Mouse (Mus musculus) brain, adult 2 months (tissue): ENCODE results near the gene Eps8.

Experiments
- DNase-seq: peaks from one replicate; pipeline ENCODE4 v3.0.0; 2011; ENCODE audit warnings: low read depth, low spot score

Gene Eps8

GRCm38 (mm10) chr6:137570019-137570418, 84.7 kb downstream of the Eps8 start:
- no peak for DNase-seq

GRCm38 (mm10) chr6:137569071-137569470, 85.6 kb downstream of the Eps8 start:
- no peak for DNase-seq

DNA sequence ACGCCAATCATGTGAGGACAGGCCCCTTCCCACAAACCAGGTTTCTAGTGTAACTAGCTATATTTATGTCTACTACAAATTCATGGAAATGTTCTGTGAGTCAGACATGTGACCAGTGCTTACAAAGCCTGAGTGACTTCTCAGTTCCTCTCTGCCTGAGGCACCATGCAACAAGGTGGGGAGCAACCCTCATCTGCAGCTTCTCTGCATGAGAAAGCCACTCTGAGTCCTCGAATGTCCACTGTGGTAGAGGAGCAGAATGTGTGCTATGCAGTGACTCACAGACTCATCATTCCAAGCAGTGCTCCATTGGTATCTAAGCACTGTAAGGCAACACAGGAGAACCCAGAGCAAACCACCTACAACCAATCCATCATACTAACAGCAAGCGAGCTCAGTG, 88.8 kb downstream of the Eps8 start:
- no peak for DNase-seq

GRCm38 (mm10) chr6:137565454-137565853, 89.2 kb downstream of the Eps8 start:
- no peak for DNase-seq

DNA sequence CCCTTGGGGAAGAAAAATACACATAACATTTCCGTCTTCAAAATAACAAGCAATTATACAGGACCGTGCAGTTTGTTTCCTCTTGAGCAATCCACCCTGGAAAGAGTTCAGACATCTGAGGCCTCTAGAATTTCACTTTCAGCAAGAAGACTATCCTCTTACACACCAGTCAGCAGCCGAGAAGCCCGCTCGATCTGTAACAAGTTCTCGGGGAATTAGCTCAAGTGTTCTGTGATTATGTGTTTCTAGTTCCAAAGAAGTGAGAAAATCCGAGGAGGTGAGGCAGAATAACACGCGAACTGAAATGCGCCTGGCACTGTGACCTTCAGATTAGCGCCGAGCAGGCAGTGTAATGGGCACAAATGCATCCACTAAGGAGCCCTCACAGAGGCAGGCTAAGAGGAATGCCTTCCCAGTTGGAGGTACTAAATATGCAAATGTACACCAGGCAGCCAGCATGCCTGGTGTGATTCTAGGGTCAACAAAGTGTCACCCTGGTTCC, 94.3 kb downstream of the Eps8 start:
- peak; percentile 12 for DNase-seq

- peak; percentile 69 for DNase-seq
These were observed 95.8 kb downstream of the Eps8 start for GRCm38 (mm10) chr6:137558840-137559239.

DNA sequence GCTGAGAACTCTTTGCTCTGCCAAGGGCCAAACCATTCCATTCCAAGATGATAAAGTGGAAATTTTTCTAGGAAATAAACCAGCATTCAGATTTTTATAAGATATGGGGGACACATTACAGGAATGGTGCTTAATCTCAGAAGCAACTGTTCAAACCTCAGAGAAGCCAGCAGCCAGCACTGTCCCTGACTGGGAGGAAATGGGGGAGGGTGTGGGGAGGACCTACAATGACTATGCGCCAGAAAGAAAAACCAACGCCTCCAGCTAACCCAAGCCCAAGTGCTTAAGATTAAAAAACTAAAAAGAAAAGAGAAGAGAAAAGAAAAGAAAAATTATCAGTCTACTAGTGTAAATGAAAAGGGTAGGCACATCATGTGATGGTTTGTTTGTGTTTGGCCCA, 97.0 kb downstream of the Eps8 start:
- no peak for DNase-seq

DNA sequence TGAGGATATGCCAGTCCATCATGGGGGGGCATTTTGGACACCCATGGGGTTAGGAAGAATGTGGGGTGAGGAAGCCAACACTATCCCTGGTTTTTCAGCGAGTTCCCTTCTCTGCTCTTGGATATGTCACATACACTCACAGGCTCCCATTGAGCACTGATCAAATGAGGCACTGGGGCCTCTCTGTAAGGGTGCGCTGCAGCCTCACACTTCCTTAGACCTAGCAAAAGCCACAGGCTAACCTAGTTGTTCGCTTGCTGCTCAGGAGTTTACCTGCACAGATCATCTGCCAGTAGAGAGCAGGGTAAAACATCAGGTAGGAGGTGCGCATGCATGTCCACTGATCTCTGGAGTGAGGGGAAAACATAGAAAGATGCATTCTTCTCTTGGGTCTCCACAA, 97.5 kb downstream of the Eps8 start:
- no peak for DNase-seq

DNA sequence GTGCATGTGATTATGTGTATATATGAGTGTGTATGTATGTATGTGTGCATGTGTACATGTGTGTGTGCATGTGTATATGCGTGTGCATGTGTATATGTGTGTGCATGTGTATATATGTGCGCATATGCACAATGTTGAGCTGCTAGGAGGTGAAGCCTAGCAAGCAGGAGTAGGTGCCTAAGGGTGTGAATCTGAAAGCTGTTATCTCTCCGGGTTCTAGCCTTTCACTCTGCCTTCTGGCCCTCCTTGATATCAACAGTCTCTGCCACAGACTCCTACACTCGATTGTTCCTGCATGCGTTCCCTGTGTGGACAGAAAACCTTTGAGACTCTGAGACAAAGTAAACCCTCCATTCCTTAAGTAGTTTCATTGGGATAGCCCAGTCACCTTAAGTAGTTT, 98.0 kb downstream of the Eps8 start:
- DNase-seq = no peak

DNA sequence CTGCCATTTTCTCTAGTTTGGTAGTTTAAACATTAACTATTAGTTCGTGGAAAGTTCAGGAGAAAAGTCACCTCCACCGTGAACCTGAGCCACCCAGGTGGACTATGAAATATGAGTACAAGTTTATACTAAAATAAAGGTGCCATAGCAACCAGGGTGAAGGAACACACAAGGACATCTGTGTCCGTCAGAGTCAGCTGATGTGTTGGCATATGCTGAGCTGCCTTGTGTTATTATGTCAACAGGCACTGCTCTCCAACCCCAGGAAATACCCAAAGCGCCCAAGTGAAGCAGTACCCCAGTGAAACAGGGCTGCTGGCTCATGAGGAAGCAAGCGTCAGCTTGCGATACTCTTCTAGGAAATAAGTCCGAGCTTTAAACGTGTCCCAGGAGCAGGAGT, 104.5 kb downstream of the Eps8 start:
- peak; percentile 24 for DNase-seq

DNA sequence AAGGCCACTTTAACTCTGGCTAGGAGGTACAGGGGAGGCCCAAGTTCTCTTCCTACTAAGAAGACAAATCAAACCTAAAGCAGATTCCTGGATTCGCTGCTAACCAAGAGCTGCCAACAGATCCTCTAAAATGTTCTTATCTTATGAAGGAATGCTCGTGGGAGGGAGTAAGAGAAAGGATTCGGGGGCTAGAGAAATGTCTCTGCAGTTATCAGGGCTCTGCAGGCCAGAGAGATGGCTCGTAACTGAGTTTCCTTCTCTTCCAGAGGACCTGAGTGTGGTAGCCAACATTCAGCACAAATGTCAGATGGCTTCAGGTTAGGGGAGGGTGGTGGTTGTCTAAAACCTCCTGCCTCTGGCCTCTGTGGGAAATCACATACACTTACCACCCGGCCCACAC, 106.1 kb downstream of the Eps8 start:
- DNase-seq = no peak

GRCm38 (mm10) chr6:137547555-137547954, 107.1 kb downstream of the Eps8 start:
- DNase-seq = no peak

- no peak for DNase-seq
These were observed 108.6 kb downstream of the Eps8 start for GRCm38 (mm10) chr6:137546101-137546500.

GRCm38 (mm10) chr6:137545341-137545740, 109.3 kb downstream of the Eps8 start:
- no peak for DNase-seq

DNA sequence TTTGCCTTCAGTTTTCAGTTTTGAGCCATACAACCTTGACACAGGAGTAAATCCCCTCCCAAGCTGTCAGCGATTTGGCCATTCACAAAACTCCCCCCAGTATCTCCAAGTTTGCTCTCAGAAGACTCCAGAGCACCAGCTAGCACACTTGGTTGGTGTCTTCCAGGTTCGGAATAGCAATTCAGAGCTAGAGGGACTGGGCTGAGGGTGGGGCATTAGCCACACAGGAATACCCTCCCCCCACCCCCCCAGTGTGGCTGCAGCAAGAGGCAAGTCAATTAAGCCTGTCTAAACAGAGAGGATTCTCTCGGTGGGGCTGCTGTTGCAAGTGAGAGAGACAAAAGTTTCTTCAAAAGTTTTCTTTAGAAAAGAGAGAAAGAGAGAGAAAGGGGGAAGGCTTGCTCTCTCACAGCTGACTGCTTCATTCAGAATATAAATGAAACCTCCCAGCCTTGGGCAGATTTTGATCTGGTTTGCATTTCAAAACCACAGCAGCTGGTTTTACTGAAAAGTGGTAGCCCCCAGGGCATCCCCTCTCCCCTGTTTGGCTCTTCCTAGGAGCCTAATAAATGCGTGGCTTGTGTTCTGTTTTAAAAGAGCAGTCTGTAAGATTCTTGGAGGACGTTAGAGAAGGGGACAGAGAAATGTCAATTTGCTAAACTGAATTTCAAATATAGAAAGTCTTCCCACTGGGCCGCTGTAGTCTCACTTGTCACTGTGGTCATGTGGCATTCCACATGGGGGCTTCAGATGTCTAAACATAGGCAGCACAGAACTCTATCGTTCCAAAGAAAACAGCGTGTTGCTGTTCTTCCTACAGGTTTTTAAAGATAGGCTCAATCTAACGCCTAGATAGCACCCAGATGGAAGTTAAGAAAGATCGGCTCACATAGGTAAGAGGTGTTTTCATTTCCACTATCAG, 112.2 kb downstream of the Eps8 start:
- no peak for DNase-seq

GRCm38 (mm10) chr6:137541216-137542176, 113.2 kb downstream of the Eps8 start:
- no peak for DNase-seq

GRCm38 (mm10) chr6:137540800-137541199, 113.9 kb downstream of the Eps8 start:
- DNase-seq = no peak

DNA sequence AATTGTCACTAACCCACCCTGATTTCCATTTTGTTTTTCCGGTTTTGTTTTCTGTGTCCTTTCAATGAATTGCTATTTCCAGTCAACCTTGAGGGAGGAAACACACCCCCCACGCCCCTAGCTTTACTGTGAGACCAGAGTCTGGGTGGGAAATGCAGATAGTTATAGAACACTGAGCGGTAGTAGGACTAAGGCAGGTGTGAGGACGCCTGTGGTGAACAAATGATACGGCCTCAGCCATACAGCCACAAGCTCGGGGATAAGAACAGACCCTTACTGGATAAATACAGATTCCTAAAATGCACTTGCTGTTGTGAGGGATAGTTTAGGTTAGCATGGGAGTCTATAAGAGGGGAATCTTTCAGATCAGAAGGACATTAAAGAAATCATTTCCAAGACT, 114.3 kb downstream of the Eps8 start:
- DNase-seq = no peak

DNA sequence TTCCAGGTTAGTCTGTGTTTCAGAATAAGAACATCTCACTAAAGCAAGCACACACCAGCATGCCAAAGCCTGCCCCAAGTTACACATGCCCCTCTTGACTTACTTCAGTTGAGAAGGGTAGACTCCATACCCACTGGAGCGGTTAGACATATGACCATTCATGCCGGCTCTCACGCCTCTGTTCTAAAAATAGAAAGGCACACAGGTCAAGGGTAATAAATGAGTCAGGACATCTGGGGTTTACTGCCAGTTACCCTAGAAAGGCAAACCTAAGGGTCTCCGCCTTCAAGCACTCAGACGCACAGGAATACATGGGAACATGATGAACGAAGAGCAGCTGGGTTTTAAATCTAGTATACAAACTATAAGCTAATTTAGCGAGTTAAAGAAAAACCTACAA, 115.5 kb downstream of the Eps8 start:
- no peak for DNase-seq

DNA sequence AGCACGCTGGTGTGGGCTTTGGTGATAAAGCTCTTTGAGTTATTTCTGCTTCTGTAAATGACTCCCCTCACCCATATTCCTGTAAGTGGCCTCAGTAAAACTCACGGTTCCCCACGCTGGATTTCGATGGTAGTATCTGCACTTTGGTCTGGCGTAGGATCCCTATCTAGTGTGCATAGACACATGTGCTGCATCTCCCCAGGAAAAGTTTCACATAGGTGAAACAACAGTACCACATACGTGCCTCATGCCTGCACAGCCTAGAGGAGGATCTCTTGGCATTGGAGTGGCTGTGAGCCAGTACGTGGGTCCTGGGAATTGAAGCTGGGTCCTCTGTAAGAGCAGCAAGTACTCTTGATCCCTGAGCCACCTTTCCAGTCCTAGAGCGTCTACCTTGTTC, 121.9 kb downstream of the Eps8 start:
- no peak for DNase-seq

DNA sequence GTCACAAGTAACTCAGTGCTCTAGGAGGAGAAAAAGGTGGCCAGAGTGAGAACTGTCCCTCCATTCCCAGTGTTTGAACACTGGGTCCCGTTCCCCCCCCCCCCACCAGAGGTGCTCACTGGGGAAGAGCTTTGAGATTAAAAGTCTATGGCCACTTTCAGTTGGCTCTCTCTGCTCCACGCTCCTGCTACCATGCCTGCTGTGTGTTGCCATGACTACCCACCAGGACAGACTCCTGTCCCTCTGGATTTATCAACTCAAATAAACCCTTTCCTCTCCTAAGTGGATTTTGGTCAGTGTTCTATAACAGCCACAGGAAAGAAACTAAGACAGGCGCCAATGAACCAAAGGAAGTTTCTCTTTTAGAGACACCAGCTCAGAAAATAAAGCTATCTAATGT, 128.9 kb downstream of the Eps8 start:
- no peak for DNase-seq

- DNase-seq = no peak
These were observed 134.4 kb downstream of the Eps8 start for GRCm38 (mm10) chr6:137520343-137520704.
